Mouse (Mus musculus): ENCODE measurements around the gene Btn1a1. TPM values are rescaled to one million over a fixed set of nuclear protein-coding genes. Genes with fewer than 3 reads are reported as not detected.

Btn1a1 gene
- total RNA-seq (2017) = not detected in 2 replicates

DNA sequence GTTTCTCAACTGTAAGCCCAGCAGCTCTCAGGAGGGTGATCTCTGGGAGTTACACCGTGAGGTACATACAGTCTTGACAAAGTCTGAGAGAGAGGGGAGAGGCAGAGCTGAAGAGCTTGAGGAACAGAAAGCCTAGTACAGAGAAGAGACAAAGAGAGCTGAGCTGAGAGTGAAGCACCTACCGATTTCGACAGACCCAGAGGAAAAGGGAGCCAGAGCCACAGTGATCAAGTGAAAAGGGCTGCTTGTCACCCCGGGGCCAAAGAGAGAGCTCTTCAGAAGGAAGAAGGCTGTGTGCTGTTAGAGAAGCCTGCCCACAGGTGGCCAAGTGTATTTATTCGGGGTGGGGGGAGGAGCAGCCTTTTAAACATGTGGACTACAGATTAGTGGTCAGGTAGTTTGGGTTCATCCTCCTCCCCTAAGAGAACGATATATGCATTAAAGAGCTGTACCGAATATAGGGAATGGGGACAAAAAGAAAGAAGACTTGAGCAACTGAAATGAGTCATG, at the start of gene Btn1a1:
Btn1a1 (minus strand) TSS at position 302 of the 510 bp plus-strand sequence.
- peak; percentile 38 for ATAC-seq (replicated peaks; ENCODE audit: low read depth, poor library complexity, severe bottlenecking)

DNA sequence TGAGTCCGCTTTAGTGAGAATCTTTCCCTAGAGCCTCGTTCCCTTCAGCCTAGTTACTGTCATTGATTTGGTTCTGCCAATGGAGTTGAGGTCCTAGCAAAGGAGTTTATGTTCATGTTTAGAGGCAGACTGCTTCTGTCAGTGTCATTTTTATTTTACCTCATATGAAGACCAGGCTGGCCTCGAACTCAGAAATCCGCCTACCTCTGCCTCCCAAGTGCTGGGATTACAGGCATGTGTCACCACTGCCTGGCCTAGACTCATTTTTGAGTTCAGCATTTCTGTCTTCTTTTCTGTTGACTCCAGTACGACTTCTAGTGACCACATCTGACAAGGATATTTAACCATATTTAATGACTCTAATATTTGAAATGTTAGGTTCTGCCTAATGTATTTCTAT, 49.6 kb upstream of the Btn1a1 start:
- no peak for ATAC-seq (replicated peaks; ENCODE audit: low read depth, poor library complexity, severe bottlenecking)

DNA sequence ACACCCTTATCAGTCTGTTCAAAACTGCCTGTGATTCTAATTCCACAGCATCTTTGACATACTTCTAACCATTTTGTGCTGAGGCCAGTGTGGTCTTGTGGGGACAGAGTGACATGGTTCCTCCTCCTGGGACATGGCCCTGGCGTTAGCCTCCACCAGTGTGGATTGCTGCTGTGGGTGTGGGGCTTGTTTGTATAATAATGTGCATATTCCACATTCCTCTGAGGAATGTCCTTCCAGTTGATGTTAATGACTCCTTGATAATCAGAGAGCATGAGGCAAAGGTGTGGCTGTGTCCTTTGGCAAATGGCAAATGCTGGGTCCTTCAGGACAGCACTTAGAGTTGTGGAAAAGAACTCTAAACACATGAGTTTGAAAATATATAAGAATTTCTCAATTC, 47.8 kb upstream of the Btn1a1 start:
- no peak for ATAC-seq (replicated peaks; ENCODE audit: low read depth, poor library complexity, severe bottlenecking)

DNA sequence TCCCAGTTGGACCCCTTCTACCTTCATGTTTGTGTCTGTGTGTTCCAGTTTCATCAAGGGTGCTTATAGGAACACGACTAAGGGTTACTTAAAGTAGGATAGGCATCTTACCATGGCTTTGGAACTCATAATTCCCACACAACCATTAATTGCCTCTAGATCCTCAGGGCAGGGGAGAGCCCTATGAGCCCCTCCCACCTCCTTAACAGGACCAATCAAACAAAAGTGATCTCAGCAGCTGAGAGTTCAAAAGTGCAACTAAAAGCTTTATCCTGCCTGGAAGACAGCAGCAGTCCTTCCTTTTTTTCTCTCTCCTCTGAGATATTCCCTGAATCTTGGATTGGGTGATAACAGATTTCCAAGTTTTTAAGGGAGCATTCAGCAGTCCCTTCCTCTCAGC, 44.4 kb upstream of the Btn1a1 start:
- no peak for ATAC-seq (replicated peaks; ENCODE audit: low read depth, poor library complexity, severe bottlenecking)

DNA sequence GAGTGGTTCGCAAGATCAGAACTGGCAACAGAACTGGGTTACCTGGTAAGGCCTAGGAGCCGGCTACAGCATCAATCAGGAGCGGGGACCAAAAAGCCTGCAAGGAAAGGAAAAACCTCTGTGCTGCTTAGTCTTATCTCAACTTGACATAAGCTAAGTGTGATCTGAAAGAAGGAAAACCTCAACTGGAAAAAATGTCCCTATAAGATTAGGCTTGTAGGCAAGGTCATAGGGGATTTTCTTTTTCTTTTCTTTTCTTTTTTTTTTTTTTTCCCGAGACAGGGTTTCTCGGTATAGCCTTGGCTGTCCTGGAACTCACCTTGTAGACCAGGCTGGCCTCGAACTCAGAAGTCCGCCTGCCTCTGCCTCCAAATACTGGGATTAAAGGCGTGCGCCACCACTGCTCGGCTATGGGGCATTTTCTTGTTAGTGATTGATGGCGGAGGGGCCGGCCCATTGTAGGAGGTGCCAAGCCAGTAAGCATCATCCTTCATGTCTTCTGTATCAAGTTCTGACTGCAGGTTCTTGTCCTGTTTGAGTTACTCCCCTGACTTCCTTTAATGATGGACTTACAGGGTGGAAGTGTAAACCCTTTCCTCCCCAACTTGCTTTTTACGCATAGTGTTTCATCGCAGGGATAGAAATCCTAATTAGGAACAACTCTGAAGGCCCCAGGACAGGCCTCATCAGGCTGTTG, 41.3 kb upstream of the Btn1a1 start:
- no peak for ATAC-seq (replicated peaks; ENCODE audit: low read depth, poor library complexity, severe bottlenecking)

DNA sequence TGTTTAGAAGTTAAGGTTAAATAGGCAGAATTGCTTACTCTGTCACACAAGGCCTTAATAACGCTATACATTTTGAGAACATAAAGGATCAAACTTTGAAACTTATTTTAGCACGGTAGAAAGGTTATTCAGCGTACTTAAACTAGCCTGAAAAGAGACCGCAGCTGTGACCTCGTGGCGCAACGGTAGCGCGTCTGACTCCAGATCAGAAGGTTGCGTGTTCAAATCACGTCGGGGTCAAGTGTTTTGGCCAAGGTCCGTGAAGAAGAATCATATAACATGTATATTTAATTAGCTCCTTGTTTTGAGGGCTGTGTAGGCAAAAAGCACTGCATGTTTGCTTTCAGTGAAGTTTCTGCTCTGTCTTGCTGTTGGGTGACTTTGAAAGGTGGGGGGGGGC, 40.6 kb upstream of the Btn1a1 start:
- ATAC-seq (replicated peaks; ENCODE audit: low read depth, poor library complexity, severe bottlenecking) = no peak; the same call in 1 of the 2 replicates

DNA sequence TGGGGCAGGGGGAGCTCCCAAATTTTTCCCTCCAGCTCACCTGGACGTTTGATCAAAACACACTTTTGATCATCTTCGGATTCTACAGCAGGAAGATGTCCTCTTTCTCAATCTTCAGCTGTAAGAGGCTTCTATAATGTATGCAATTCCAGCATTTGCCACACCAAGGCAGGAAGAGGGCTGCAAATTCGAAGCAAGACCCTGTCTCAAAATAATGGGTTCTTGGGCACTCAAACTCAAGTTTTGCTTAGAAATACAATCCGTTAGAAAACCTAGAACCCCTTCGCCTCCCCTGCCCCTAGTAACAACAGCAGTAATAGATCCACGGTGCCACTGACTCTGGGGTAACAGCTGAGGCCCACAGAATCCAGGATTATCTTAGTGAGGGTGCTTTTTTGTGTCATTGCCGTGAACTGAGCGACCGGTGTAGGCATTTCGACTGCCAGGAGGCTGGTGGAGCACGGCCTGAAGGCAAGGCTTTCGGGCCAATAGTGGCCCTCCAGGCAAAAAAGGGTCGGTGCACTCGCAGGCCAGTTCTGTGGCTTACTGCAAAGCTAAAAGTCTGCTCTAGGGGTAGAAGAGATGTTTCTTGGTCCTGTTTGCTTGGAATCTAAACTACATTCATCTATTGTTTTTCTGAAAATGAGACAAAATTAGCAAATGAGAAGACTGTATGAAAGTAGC, 40.1 kb upstream of the Btn1a1 start:
- no peak for ATAC-seq (replicated peaks; ENCODE audit: low read depth, poor library complexity, severe bottlenecking)

DNA sequence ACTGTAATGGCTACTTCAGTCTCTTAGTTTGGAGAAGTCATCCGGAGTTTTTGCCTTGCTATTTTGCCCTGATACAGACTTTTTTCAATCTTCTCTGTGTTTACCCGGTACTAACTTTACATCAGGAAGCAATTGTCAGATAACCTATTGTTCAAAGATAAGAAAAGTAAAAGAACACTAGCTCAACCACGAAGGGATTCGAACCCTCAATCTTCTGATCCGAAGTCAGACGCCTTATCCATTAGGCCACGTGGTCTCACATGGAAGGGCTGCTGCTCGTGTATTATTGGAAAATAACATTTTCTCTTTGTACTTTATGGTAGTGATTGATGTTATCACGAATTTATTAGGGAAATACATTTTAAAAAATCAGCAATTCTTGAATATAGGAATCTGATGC, 38.1 kb upstream of the Btn1a1 start:
- peak; percentile 53 for ATAC-seq (replicated peaks; ENCODE audit: low read depth, poor library complexity, severe bottlenecking)

DNA sequence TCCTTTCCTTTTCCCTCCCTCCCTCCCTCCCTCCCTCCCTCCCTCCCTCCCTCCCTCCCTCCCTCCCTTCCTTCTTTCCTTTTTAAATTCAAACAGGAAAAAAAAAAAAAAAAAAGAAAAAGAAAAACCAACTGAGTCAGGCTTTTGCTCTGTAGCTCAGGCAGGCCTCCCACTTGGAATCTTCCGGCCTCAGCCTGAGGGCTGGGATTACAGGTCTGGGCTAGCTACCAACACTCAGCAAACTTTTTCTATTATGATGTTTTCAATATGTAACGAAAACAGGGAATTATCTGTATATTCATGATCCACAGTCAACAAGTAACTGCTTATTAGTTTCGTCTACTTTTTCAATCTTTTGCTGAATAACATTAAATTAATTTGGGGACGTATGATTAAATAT, 37.2 kb upstream of the Btn1a1 start:
- ATAC-seq (replicated peaks; ENCODE audit: low read depth, poor library complexity, severe bottlenecking) = no peak

DNA sequence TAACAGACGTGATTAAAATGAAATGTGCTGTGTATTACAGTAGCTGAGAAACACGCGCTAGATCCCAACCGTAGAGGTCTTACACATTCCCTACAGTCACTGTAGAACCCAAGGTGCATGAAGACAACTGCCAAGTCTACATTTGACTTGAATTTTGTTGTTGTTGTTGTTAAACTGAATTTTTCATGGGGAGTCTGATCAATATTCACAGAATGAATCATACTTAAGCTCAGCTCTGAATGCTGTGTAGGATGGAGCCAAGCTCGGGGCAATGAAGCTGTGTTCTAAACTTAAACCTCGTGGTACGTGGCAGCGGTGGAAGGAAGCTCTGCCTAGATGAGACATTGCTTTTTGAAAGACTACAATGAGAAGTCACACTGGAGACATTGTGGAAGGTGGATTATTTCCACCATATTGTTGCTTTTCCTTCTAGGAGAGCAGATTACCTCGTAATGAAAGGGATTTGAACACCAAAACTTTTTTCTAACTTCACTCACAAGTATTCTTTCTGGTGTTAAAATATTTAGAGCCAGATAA, 36.4 kb upstream of the Btn1a1 start:
- no peak for ATAC-seq (replicated peaks; ENCODE audit: low read depth, poor library complexity, severe bottlenecking)

DNA sequence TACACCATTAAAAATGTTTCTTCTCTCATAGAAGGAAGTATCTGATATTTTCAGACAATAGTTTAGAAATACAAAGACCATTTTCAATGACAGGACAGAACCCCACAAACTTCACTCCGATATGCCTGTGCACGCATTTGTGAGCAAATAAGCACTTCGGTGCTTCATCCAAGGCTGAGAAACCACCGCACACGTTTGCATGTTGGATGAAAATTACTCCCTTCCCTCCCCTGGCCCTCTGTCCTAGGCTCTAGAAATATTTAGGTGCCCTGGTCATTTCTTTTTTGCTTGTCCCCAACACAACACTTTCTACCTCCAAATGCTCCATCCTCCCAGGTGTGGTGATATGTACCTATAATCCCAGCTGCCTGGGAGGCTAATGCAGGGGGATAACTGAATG, 35.8 kb upstream of the Btn1a1 start:
- no peak for ATAC-seq (replicated peaks; ENCODE audit: low read depth, poor library complexity, severe bottlenecking)

DNA sequence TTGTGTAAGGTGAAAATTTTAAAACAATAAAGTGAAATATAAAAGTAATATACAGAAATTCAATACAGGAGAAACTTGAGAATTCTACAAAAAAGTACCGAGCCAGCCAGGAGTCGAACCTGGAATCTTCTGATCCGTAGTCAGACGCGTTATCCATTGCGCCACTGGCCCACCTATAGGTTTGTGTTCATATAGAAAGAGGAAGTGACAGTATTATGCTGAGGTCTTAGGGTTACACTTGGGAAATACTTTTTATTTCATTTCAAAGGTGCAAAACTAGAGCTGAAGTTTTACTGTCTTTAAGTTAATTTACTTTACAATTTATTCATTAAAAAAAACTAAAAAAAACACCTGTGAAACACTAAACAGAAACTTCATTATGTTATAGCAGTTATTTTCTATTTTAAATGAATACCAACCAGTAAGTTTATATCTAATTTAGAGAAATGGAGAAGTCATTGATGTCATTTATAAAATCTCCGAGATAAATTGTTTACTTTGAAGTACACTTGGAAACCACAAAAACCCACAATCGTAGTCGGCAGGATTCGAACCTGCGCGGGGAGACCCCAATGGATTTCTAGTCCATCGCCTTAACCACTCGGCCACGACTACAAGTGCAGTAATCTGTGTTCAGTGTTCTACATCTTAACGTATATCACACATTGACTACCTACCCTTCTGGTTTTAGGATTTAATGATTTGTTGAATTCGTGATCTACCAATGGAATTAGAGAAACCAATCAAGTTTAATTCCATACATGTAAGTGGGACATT, 34.9 kb upstream of the Btn1a1 start:
- peak; percentile 45; the same call in 1 of the 2 replicates for ATAC-seq (replicated peaks; ENCODE audit: low read depth, poor library complexity, severe bottlenecking)

DNA sequence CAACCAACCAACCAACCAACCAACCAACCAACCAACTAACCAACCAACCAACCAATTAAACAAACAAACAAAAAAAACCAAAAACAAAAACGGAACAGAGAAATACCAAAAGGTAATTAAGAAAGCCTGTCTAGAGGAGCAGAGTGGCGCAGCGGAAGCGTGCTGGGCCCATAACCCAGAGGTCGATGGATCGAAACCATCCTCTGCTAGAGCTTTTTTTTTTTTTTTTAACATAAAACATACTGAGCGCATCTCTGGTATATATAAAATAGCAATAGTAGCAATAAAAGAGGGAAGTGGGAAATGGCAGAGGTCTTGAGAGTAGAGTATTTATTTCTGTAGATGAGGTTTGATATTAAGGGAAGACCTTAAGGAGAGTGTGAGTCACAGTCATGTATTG, 34.2 kb upstream of the Btn1a1 start:
- no peak for ATAC-seq (replicated peaks; ENCODE audit: low read depth, poor library complexity, severe bottlenecking)

DNA sequence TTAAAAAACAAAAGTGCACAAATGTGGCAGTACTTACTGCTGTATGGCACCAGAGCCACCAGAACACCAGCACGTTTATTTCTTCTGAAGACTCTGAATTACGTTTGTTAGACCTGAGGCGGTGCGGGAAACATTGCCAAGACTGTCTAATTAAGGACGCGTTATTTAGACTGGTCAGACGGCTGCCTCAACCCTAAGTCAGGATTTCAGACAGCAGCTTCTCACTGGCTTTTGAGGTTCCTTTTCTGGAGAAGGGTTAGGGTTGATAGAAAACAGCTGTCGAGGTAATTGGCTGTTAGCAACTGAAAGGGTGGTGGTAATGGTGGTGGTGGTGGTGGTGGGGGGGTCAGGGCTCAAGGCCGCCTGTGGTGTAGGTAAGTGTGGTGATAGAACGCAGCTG, 33.0 kb upstream of the Btn1a1 start:
- no peak for ATAC-seq (replicated peaks; ENCODE audit: low read depth, poor library complexity, severe bottlenecking)

DNA sequence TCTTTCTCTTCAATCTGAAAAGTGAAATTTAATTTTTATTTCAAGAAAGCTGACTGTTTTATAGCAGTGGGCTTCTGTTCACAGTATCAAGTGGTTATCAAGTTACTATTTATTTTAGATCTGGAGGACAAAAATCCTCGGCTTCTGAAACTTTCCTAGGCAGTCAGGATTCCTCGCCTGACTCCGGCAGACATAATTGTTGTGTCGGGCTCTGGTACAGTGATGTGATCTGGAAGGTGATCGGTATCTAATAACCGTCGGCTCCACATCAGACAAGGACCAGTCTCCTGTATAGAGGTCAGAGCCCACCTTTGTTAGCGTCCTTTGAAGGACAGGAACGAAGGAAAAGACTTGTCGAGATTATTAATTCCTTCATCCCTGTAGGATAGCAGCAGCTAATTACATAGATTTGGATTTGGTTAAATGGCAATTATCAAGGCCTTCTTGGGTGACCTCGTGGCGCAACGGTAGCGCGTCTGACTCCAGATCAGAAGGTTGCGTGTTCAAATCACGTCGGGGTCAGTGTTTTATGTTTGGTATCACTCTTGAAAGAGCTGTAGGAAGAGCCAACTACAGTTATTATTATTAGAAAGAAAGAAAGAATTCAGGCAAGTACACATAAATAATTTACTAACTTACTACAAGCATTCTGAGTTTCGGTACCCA, 32.1 kb upstream of the Btn1a1 start:
- ATAC-seq (replicated peaks; ENCODE audit: low read depth, poor library complexity, severe bottlenecking) = 0 out of 2 replicates have a peak, but pooled peaks have one; percentile 9

DNA sequence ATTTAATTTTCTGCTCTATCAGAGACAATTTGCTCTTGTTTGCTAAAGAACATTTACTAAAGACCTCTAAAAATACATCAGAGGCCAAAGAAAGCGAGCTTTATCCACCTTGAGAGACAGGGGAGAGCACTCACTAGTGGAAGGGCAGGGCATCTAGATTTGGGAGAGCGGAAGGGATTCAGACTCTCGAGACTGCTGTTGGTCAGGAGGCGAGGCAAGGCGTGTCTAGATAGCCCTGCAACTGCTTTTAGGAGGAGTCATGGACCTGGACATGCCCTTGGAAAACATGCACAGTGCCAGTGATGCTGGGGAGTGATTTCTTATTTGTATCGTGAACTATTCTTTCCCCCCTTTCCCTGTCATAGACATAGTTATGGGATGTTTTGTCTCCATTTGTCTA, 29.8 kb upstream of the Btn1a1 start:
- no peak for ATAC-seq (replicated peaks; ENCODE audit: low read depth, poor library complexity, severe bottlenecking)

DNA sequence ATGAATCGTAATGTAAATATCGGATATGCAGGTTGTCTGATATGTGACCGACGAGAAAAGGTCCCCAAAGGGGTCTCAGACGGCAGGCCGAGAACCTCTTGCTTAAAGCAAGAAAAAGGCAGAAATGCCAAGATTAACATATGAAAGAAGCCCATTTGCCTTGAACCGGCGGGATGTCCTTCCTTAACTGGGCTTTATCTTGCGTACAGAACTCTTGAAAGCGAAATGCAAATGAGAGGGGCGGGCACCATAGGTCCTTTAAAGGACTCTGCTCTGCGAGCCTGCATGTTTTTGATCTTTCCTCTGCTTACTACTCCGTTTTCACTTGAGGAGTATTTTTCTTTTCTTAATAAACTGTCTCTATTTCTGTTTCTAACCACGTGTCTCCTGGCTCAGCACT, 26.3 kb upstream of the Btn1a1 start:
- 0 out of 2 replicates have a peak, but pooled peaks have one; percentile 7 for ATAC-seq (replicated peaks; ENCODE audit: low read depth, poor library complexity, severe bottlenecking)

DNA sequence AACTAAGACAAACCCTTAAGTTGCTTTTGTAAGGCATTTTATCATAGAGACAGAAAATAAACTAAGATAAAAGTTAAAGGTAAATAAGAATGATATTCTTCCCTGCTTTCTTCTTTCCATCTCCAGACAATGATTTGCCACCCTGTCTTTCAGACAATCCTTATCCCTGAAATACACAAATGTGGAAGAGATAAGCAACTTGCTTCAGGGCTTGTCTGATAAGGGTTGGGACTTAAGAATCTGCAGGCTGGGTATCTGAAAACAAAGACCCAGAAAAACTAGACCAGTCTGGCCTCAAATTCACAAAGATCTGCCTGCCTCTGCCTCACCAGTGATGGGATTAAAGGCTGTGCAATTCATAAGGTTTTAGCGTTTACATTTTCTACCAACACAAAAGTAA, 25.6 kb upstream of the Btn1a1 start:
- ATAC-seq (replicated peaks; ENCODE audit: low read depth, poor library complexity, severe bottlenecking) = no peak

DNA sequence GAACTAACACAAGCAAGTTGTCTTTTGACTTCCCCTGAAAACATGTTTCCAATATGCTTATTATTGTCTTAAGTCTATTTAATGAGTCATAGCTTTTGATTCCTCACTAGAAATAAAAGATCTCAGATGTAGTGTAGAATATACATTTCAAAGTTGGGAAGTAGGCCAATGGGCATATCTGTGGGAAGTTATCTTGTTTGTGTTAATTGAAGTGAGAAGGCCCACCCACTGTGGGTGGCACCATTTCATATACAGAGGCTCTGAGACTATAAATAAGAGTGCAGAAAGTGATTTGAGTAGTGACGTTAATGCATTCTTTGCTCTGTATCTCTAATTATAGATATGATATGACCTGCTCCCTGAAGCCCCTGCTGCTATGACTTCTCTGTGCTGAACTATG, 25.2 kb upstream of the Btn1a1 start:
- ATAC-seq (replicated peaks; ENCODE audit: low read depth, poor library complexity, severe bottlenecking) = no peak
